Mouse (Mus musculus): ENCODE measurements around the gene Pknox1.

Gene Pknox1

DNA sequence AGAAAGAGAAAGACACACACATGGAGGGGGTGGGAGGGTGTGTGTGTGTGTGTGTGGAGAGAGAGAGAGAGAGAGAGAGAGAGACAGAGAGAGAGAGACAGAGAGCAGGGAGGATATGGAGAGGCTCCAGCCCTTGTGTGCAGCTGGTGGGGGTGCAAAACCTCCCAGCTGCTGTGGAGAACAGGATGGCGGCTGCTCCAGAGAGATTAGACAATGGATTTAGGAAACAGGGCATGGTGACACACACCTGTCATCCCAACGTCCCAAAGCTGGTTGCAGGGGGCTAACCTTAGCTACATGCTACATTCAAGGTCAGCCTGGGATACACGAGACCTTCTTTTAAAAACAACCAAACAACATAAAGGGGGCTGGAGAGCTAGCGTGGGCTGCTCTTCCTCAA is 8.3 kb upstream of the Pknox1 start:
- DNase-seq (ENCODE audit: low read depth, low spot score): no peak

DNA sequence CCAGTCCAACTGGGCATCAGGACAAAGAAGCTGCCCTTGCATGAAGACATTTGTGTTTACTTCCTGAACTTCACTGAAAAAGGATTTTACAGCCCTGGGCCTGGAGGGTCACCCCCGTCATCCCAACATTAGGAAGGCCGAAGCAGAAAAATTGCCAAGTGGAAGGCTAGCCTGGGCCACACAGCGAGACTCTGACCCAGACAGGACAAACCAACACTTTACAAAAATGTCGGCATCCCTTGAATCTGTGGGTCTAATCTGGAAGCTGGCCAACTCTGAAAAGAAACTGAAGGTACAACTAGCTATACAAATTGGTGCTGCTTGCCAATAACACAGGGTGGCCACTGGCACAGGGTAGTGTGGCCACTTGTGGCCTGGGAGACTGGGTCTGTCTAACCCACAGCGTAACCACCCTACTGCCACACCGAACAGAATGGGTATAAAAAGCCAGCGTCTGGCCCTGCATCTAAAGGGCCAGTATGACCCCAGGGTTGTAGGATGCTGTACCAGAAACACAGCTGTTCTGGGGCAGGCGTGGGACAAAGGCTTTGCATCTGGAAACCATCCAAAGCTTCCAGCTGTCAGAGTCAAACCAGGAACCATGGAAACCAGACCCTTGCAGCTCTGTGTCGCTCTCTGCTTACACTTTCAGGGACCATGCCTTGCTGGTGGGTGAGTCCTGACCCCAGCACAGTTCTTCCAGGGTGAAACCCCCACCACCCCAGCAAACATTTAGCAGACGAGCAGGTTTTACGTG is 7.2 kb upstream of the Pknox1 start:
- DNase-seq (ENCODE audit: low read depth, low spot score): no peak

DNA sequence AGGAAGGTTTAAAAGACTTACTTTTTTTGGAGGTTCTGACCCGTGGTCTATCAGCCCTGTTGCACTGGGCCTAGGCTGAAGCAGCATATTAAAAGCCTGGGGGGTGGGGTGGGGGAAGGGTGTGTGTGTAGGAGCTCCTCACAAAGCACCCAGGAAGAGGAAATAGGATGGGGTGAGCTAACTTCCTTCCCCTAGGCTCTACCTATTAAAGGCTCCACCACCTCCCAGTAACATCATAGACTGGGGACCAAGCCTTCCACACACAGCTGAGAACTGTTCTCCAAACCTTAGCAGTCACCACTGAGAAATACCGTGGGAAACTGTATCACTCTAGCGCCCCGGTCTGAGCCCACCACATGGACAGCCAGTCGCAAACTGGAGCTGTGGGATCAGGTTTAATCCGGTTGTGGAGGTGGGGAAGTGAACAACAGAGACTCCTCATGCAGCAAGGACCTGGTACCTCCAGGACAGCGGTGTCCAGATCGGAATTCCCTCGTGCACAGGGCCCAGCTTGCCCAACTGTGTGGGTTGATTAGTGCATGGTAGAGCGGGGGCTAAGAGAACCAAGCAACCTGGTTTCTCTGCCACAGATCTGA is 6.5 kb upstream of the Pknox1 start:
- no peak for DNase-seq (ENCODE audit: low read depth, low spot score)

DNA sequence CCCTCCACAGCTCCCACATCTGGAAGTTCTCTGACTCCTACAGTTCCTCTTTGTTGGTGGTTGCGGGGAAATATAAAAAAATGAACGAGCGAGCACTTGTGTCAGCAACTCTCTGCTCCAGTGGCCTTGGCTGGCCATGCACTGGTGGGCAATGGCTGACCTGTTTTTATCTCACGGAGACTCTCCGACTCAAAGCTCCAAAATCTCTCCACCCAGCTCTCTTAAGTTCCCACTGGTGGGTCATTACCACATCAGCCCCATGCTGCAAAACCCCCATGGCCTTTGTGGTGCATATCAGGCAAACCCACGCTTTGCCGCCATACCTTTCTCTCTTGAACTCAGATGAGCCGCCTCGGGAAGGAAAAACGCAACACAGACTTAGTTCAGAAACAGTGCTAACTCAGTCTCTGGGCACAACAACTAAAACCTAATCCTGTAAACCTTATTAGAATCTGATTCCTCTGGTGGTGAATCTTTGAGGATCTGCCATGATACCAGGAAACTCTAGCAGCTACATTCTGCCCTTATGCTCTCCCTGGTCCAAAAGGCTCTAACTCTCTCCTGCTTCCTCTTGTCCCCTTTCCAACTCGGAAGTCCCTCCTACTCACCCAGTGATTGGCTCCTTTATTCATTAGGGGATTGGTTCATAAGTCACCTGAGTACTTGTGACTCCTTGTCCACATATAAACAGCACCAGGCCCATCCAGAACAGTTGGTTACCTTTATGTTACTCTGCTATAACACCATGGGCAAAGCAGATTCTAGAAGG is 5.3 kb upstream of the Pknox1 start:
- DNase-seq (ENCODE audit: low read depth, low spot score): no peak

DNA sequence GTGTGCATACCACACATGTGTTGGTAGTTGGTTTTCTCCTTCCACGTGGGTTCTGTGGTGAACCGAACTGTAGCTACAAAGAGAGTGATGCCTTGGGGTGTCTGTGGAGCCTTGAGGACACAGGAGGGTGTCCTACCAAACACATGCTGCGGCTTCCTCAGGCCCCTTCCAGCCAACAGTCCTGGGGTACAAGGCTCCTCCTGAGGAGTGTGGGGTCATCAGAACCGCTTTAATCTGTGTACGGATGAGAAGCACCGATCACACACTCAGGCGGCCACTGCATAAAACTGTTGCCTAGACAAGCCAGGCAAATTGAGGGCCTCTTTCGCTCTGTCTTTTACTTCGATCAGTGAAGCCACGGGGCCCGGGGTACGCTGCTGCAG is 911 bp upstream of the Pknox1 start:
- DNase-seq (ENCODE audit: low read depth, low spot score): no peak

DNA sequence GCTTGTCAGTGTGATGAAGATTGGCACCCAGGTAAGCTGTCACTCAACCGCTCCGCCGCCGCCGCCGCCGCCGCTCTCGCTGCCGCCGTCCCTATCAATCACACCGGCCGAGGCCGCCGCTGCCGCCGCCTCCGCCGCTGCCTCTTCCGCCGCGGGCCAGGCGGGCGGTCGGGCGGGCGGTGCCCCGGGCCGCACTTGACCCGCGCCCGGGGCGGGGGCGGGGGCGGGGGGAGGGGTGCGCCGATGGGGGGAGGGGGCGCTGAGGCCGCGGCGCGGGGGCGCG is 265 bp downstream of the Pknox1 start:
- DNase-seq (ENCODE audit: low read depth, low spot score): no peak

DNA sequence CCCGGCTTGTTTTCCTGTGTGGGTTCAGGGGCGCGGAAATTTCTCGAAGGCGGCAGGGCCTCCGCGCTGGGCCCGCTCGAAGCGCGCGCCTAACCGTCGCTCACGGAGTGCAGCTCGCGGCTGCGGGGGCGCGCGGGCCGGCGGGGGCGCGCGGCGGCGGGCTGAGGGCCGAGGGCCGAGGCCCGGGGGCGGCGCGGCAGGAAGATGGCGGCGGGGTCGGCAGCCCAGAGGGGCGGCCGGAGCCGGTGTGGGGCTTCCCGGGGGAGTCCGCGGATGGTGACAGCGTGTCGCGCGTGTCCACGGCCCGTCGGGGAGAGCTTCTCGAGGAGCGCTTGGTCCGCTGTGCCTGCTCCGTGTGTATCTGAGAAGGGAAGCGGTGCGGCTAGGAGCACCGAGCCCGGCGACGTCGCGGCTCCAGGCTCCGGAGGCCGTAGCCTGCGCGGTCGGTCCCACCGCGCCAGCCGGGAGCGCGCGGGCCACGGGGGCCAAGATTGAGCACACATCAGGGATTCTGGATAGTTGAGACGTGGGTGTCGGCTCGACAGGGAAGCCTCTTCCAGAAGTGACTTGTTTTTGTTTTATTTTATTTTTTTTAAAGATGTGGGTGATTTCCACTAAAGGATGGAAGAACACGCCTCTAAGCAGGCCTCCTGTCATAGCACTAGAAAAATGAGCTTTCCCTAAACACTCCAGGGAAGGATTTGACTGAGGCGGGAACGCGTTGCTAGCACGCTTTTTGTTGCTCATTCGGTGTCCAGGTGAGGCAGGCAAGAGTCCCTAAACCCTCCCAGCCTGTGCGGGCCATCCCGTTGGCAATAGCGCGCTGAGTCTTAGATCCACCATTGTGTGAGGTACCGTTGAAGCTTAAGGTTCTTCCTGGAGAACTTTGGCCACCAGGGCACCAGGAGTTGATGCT is 865 bp downstream of the Pknox1 start:
- DNase-seq (ENCODE audit: low read depth, low spot score): peak; percentile 70

DNA sequence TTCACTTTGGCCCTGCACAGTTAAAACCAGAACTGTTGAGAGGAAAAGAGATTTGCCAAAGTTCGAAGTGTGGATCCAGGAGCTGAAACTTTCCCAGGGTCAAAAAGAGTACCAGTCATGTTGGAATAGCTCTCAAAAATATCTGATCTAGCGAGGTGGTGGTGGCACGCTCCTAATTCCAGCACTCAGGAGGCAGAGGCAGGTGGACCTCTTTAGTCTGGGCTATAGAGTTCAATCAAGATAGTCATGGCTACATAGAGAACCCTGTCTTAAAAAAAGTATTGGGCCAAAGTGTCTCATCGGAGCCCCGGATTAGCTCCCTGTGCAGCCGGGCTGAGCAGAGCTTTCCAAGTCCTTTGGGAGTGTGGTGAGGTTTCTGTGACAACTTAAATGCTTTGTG is 1.7 kb downstream of the Pknox1 start:
- DNase-seq (ENCODE audit: low read depth, low spot score): no peak

DNA sequence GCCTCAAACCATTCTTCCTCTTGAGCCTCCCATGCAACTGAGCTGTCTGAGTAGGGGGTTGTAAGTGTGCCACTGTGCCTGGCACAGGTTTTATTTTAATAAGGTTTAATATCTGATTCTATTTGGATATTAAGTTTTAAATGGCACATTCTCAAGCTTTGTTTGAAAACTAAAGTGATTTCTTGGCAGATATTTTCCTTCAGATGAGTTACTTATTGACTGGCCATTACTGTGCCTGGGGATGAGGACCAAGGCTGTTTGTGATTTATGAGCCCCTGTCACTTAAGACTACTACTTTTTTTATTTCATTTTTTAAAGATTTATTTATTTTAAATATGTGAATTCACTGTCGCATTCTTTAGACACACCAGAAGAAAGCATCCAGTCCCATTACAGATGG is 5.2 kb downstream of the Pknox1 start:
- no peak for DNase-seq (ENCODE audit: low read depth, low spot score)

DNA sequence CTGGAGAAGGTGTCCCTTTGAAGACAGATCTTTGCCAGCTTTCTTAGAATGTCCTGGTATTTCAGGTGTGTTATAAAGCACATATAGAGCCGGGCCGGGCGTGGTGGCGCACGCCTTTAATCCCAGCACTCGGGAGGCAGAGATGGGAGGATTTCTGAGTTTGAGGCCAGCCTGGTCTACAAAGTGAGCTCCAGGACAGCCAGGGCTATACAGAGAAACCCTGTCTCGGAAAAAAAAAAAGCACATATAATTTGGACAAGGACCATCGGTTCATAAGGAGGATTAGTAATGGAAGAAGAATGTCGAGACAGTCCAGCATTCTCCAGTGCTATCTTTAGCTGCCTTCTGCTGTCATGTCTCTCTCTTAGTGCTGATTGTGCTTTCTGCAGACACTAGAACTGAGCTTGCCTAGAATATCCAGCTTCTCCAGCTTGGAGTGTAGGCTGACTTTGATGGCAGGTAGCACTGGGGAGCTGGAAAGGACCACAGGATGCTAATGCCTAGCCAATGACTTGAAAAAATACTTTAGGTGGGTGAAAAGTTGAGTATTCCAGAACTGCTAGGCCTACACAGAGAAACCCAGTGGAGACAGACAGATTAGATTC is 5.9 kb downstream of the Pknox1 start:
- peak; percentile 52 for DNase-seq (ENCODE audit: low read depth, low spot score)

DNA sequence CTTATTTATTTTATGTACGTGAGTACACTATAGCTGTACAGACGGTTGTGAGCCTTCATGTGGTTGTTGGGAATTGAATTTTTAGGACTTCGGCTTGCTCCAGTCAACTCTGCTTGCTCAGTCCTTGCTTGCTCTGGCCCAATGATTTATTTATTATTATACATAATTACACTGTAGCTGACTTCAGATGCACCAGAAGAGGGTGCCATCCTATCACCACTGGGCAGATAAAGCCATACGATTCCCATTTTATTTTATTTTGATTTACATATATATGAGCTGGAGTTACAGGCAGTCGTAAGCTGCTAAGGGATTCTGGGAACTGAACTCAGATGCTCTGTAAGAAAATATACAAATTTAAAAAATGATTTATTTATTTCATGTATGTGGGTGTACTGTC is 7.2 kb downstream of the Pknox1 start:
- no peak for DNase-seq (ENCODE audit: low read depth, low spot score)

DNA sequence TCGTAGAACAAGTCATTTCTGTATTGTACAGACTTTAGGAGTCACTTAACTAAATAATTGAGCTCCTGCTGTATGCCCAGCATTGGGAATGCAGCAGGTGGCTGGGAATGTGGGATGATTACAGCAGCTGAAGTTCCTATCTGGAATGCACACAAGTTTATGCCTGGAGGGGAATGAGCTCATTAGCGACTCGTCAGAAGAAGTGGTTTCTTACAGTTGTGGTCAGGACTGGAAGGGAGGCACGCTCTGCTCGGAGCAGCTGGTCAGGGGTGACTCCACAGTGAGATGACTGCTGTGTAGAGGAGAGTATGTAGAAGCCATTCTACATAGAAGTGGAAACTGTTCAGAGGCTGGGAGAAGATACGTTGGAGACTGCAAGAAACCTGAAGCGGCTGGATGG is 10.1 kb downstream of the Pknox1 start:
- DNase-seq (ENCODE audit: low read depth, low spot score): no peak

DNA sequence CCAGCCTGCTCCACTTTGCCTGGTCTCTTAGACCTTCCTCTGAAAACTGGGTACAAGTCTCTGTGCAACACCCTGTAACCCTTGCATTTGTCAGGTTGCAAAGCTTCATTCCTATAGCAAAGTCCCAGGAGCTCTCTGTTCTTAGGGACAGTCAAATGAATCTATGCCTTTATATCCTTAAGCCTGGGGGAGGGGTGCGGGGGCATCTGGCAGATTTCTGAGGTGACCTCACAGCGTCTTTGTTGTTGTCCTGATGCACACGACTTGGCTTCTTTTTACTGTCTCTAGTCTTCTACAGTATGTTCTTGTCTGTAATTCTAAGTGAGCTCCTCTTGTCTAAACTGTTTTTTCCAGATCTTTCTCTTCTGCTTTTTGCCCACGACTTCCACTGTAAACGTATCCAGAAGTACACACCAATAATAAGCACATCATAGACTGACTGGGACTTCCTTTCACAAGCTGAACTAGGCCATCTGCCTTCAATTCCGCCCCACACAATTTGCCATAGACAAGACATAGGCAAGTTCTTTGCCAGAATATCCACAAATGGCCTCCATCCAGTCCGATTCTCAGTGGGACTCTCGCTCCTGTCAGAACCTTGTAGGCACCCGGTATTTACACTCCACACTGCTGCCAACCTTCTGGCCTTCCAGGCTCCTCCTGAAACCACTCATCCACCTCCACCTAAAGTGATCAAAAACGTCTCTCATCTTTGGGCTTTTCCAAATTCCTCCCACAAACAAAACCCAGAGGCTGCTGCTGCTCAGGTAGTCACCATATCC is 12.1 kb downstream of the Pknox1 start:
- DNase-seq (ENCODE audit: low read depth, low spot score): no peak

DNA sequence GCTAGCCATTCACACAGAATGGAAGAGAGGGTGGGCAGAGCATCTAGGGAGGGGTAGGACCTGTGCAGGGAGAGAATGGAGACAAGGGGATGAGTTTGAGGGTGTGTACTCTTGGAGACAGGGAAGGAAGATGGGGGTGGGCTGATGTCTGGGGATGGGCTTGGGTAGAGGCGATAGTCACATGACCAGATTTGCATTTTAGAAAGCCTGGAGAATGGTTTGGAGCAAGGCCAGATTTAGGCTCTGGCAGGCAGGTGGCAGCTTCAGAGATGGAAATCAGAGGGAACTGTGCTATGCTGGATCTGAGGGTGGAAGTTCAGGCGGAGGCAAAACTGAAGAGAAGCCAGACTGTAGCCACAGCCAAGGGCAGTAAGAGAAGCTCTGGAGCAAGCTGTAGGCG is 15.8 kb downstream of the Pknox1 start:
- DNase-seq (ENCODE audit: low read depth, low spot score): no peak

DNA sequence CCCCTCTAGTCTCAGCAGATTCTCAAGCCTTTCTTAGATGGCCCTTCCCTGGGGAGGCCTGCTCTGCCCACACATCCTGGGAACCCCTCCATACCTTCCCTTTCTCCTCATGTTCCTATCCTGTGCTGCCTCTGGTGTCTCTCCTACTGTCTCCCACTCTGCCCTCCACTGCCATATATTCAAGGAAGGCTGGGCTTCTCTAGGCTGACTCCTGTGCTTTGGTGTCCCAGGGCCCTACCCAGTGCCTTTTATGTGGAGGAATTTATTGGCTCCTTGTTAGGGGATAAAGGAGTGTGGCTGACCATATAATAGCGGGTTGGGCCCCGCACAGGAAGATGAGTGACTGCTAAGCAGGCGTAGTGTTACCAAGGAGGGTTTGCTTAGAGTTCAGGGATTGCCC is 18.7 kb downstream of the Pknox1 start:
- DNase-seq (ENCODE audit: low read depth, low spot score): no peak

DNA sequence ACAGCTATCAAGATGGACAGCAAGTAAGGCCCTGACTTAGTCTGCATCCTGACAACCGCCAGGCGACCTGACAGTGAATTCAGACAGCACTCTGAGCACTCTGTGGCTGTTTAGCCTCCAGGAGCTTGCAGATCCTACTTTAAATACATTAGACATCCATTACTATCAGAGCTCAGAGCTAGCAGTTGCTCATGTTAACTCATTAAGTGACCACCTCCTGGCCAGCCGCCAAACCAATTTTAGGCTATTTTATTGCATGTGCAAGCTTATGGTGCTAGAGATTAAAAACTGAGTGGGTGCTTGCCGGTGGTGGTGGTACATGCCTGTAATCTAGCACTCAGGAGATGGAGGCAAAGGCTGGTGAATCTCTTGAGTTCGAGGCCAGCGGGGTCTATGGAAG is 19.2 kb downstream of the Pknox1 start:
- DNase-seq (ENCODE audit: low read depth, low spot score): no peak

DNA sequence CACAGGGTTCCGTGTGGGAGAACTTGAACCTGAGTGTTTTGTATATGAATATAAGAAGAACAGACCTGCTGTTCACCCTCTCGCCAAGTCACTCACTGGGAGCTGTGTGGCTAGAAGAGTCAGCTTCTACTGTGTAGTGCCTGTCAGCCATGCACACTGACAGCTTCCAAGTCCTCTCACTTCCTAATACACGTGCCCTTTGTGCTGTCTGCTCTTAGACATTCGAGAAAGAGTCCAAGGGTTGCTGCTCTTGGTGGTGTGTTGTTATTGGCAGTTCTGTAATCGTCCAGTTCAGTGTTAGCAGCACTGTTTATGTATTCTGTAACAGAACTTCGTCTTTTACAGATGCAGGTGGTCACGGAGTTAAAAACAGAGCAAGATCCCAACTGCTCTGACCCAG is 23.6 kb downstream of the Pknox1 start:
- DNase-seq (ENCODE audit: low read depth, low spot score): no peak

DNA sequence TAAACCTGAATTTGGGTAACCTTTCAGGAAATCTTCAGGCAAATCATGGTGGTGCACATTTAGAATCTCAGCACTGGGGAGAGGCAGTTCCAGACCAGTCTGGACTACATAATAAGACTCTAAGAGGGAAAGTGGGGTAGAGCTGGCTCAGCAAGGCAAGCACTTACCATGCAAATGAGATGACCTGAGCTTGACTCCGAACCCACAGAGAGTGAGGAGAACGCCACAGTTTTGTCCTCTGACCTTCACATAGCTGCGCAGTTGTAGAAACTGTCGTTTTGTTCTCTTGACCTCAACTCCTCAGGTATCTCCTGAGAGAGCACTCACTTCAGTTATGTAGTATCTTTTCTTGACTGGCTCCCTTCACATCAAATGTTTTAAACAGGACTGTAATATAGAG is 24.2 kb downstream of the Pknox1 start:
- DNase-seq (ENCODE audit: low read depth, low spot score): no peak

DNA sequence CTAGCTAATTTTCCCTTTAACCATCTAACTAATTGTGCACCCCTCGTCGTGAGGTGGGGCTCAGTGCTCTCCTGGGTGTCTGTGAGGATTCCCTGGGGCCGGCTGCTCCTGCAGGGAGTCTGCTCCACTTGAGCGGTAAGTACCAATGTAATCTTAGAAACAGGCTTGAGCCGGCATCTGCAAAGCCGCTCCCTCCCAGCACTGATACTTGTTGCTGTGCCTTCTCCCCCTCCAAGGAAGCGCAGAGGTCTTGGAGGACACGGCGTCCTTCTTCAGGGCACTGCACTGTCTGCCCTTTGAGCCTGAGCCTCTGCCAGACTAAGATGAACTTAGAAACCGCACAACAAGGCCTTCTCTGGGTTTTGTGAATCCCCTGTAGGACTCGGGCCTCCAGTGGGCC is 26.3 kb downstream of the Pknox1 start:
- DNase-seq (ENCODE audit: low read depth, low spot score): no peak

DNA sequence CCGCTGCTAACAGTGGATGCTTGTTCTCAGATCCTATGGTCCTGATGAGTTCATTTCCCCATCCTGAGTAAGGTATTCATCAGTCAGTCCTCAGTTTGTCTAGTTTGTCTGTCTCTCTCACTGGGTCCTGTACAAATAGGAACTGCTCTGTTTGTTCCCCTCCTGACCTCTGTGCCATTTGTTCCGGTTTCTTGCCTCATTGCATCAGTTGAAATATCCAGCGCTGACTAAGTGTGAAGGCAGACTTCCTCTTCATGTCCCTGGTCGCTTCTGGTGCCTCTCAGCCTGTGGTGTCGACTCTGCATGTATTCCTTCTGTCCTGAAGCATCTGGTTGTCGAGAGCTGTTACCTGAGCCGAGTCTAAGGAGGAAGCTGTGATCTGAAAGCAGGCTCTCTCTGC is 30.1 kb downstream of the Pknox1 start:
- peak; percentile 43 for DNase-seq (ENCODE audit: low read depth, low spot score)

DNA sequence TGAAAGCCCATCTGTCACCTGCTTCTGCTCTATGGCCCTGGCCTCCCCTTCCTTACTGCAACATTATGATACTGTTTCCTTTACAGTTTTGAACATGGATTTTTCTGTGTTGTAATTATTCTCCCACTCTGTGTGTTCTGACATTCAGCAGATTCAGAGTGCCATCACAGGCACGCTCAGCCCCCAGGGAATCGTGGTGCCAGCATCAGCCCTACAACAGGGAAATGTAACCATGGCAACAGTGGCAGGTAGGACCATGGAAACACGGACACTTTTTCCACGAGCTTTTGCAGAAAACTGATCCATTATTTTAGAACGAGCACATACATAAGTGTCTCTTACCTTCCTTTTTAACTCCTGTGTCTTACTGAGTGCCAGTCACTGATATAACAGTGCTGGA is 30.5 kb downstream of the Pknox1 start:
- no peak for DNase-seq (ENCODE audit: low read depth, low spot score)

Measured in A20 (cell line).